Mouse (Mus musculus) ES-E14 (cell line): Measurements from ENCODE around the gene Cyth1. TPM values are rescaled to one million over a fixed set of nuclear protein-coding genes. Genes with fewer than 3 reads are reported as not detected.

Source experiments
- DNase-seq: peaks from one replicate; pipeline ENCODE4 v3.0.0-alpha.2; 2013; ENCODE audit warnings: low read depth, low spot score
- H3K27ac ChIP-seq: 2 replicates; pipeline ENCODE4 v1.5.1; 2012; ENCODE audit warnings: low read depth, mild to moderate bottlenecking, low read length, moderate library complexity, mixed read lengths; ENCODE audit not compliant: poor library complexity, insufficient read depth, severe bottlenecking
- H3K36me3 ChIP-seq: 2 replicates; pipeline ENCODE4 v1.6.1; 2012; ENCODE audit warnings: mild to moderate bottlenecking, low read length, moderate library complexity, mixed read lengths; ENCODE audit not compliant: control insufficient read depth, poor library complexity, insufficient read depth, severe bottlenecking
- H3K4me1 ChIP-seq, 2 experiments: fragments of 150-350 bp in 1 of 2; sonication (generic) in 1 of 2; 2 replicates each; pipeline ENCODE4 v1.6.1; 2012; ENCODE audit warnings: low read length in 2 of 2, mild to moderate bottlenecking in 1 of 2, mixed read lengths in 1 of 2; ENCODE audit not compliant: control insufficient read depth in 2 of 2, insufficient read depth in 2 of 2, poor library complexity in 1 of 2
- H3K4me3 ChIP-seq, 2 experiments: fragments of 150-350 bp in 1 of 2; sonication (generic) in 1 of 2; 2 replicates each; pipeline ENCODE4 v1.5.1; 2012; ENCODE audit warnings: low read length in 2 of 2, low read depth in 1 of 2, mild to moderate bottlenecking in 1 of 2, mixed read lengths in 1 of 2; ENCODE audit not compliant: insufficient read depth in 1 of 2, poor library complexity in 1 of 2, severe bottlenecking in 1 of 2
- H3K9ac ChIP-seq: 2 replicates; pipeline ENCODE4 v1.6.1; 2012; ENCODE audit warnings: low read depth, mild to moderate bottlenecking, low read length, mixed read lengths; ENCODE audit not compliant: poor library complexity, insufficient read depth, severe bottlenecking
- H3K9me3 ChIP-seq: fragments of 150-350 bp; sonication (generic); 2 replicates; pipeline ENCODE4 v1.6.1; 2012; ENCODE audit warnings: low read depth, mild to moderate bottlenecking, low read length; ENCODE audit not compliant: control insufficient read depth, insufficient read depth
- CHD2 ChIP-seq: IDR thresholded peaks from 2 replicates; pipeline ENCODE4 v1.6.1; 2014; ENCODE audit warnings: mild to moderate bottlenecking, low read depth, low read length, inconsistent platforms
- HCFC1 ChIP-seq: IDR thresholded peaks from 2 replicates; pipeline ENCODE4 v1.6.1; 2012; ENCODE audit warnings: low read length, inconsistent platforms, borderline replicate concordance; ENCODE audit not compliant: insufficient read depth
- MAFK ChIP-seq: IDR thresholded peaks from 2 replicates; pipeline ENCODE4 v1.6.1; 2014; ENCODE audit warnings: mild to moderate bottlenecking, low read depth, low read length, inconsistent platforms; ENCODE audit not compliant: insufficient read depth
- ZC3H11A ChIP-seq: IDR thresholded peaks from 2 replicates; pipeline ENCODE4 v1.6.1; 2012; ENCODE audit warnings: low read depth, mild to moderate bottlenecking, inconsistent platforms, low read length, borderline replicate concordance
- ZNF384 ChIP-seq: IDR thresholded peaks from 2 replicates; pipeline ENCODE4 v1.6.1; 2012; ENCODE audit warnings: low read depth, low read length, inconsistent platforms
- in situ Hi-C, 2 experiments: fragments of 600-800 bp; cut with MboI; formaldehyde crosslinking; loops; one replicate each; pipeline ENCODE4 v1.15.1; 2025; ENCODE audit warnings: low sequenced_read_pairs in 2 of 2, inconsistent platforms in 1 of 2; ENCODE audit not compliant: unreplicated experiment in 2 of 2
- total RNA-seq: library from RNA; depleted of rRNA; stranded (reverse); fragments of 300-350 nt; gene quantifications from 2 replicates; pipeline ENCODE4 v1.2.3, GENCODE M21; 2012

The Cyth1 gene
- total RNA-seq, 1 experiment = 6.3 TPM

DNA sequence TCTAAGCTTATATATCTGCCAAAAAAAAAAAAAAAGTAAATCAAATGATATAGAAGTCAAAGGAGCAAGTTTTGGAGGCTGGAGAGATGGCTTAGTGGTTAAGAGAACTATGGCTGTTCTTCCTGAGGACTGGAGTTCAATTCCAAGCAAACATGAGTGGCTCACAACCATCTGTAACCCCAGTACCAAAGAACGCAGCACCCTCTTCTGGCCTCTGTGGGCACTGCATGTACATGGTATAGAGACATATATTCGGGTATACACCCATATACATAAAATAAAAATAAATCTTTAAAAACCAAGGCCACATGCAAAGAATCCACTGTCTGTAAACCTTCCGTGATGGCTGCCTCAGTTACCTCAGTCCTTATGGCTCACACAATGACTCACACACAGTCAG lies 21.4 kb upstream of the Cyth1 start:
- peak; percentile 53 for DNase-seq
- in situ Hi-C loops = no loop called here
- Histone ChIP-seq H3K27ac (no peak overlapping the region), H3K9ac (no peak overlapping the region), H3K36me3 (peaks cover 73% of the 10 kb centered on the region), H3K4me1 (no peaks in the 10 kb centered on the region), H3K4me3 (no peak overlapping the region), H3K9me3 (no peaks in the 10 kb centered on the region)
- no peak for TF ChIP-seq MAFK
- TF ChIP-seq ZC3H11A = no peak
- TF ChIP-seq ZNF384 = no peak
- TF ChIP-seq CHD2 = no peak
- no peak for TF ChIP-seq HCFC1

DNA sequence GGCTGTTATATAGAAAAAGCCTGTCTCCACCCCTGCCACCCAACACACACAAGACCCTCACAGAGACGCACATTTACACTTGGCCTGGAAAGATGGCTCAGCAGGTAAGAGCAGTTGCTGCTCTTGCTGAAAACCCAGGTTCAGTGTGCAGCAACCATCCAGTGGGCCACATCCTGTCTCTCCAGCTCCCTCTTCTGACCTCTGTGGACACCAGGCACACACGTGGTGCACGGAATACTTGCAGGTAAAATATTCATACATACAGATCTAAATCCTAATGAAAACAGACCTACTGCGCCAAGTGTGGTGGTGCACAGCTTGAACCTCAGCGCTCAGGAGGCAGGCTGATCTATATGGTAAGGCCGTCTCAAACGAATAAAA lies 18.3 kb upstream of the Cyth1 start:
- Histone ChIP-seq H3K9me3 (no peaks in the 10 kb centered on the region), H3K27ac (no peak overlapping the region), H3K36me3 (peaks cover 78% of the 10 kb centered on the region), H3K4me1 (no peaks in the 10 kb centered on the region), H3K9ac (no peak overlapping the region), H3K4me3 (no peak overlapping the region)
- no peak for TF ChIP-seq HCFC1
- TF ChIP-seq ZNF384 = no peak
- no peak for TF ChIP-seq MAFK
- no peak for TF ChIP-seq CHD2
- no peak for TF ChIP-seq ZC3H11A
- in situ Hi-C loops = no loop called here
- no peak for DNase-seq

DNA sequence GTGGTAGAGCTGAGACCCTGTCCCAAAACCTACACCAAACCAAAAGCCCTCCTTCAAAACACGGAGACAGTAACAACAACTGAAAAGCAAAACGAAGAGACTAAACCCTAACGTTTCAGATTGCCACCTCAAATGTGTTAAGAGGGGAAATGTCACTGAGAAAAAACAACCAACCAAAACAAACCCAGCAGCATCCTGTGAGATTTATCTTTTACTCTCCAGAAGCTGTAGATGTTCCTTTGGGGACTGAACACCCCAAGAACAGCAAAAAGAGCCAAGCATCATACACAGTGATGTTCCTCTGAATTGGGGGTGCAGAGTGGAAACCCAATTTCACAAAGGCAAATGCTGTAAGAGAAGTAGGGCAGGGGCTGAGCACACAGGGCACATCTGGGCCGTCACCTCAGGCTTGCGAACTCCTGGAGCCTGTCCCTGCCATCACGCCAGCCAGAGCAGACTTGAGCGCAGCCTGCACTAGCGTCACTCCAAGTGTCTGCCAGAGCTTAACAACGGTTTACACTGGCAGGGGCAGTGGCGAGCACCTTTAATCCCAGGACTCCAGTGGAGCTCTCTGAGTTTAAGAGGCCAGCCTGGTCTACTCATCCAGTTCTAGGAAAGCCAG lies 17.8 kb upstream of the Cyth1 start:
- Histone ChIP-seq H3K9me3 (no peaks in the 10 kb centered on the region), H3K27ac (no peak overlapping the region; the same call in 1 of the 2 replicates), H3K36me3 (peaks cover 82% of the 10 kb centered on the region), H3K4me1 (no peaks in the 10 kb centered on the region), H3K4me3 (no peak overlapping the region), H3K9ac (no peak overlapping the region)
- in situ Hi-C loops = no loop called here
- no peak for DNase-seq
- TF ChIP-seq CHD2 = no peak
- TF ChIP-seq ZC3H11A = no peak
- TF ChIP-seq HCFC1 = no peak
- no peak for TF ChIP-seq ZNF384
- no peak for TF ChIP-seq MAFK

DNA sequence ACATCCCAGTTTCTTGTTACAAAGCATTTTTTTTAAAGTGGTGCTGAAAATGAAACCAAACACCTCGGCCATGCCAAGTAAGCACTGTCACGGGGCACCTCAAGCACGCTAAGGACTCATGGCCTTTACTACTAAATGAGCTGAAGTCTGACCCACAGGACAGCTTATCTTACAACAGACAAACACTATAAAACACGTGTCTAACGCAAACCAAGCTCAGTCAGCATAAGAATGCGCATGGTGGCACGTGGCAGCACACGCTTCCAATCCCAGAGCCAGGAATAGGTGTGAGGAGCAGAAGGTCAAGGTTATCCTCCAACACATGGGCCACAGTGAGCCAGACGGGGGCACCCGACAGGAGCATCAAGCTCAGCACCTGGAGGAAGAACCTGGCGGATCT lies 17.2 kb upstream of the Cyth1 start:
- no peak for DNase-seq
- no peaks in the 10 kb centered on the region for H3K4me1 ChIP-seq

DNA sequence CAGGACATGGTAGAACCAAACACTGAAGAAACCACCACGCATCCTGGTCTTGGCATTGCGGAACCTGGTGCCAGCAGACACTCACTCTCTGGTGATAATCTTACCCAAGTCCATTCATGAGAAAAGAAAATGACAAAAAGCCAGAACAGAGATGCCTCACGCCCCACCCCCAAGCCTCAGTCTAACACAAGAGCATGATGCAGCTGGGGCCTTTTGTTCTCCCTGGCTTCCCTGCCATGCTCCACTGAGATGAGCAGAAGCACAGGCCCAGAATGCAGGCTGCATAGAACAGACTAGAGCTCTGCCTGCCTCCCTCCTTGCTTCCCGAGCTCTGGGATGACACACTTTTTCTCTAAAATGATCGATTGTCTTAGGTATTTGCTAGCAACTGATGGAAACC lies 14.8 kb upstream of the Cyth1 start:
- no peak for DNase-seq
- Histone ChIP-seq H3K9me3 (no peaks in the 10 kb centered on the region), H3K36me3 (peaks cover 91% of the 10 kb centered on the region), H3K9ac (no peak overlapping the region), H3K27ac (no peak overlapping the region), H3K4me1 (no peaks in the 10 kb centered on the region), H3K4me3 (no peak overlapping the region)
- TF ChIP-seq MAFK (no peak), ZC3H11A (no peak), CHD2 (no peak), ZNF384 (no peak), HCFC1 (no peak)
- in situ Hi-C loops = no loop called here

More for the DNA sequence above, 17.2 kb upstream of the Cyth1 start:
- no peaks in the 10 kb centered on the region for H3K9me3 ChIP-seq
- no peak for TF ChIP-seq CHD2
- no peak for TF ChIP-seq ZNF384
- no peak for TF ChIP-seq ZC3H11A
- no peak for TF ChIP-seq HCFC1
- TF ChIP-seq MAFK = no peak
- H3K36me3 ChIP-seq = peaks cover 84% of the 10 kb centered on the region
- H3K9ac ChIP-seq = no peak overlapping the region
- in situ Hi-C loops = no loop called here
- H3K27ac ChIP-seq = no peak overlapping the region; the same call in 1 of the 2 replicates
- no peak overlapping the region for H3K4me3 ChIP-seq
